In the genomic region with DNA sequence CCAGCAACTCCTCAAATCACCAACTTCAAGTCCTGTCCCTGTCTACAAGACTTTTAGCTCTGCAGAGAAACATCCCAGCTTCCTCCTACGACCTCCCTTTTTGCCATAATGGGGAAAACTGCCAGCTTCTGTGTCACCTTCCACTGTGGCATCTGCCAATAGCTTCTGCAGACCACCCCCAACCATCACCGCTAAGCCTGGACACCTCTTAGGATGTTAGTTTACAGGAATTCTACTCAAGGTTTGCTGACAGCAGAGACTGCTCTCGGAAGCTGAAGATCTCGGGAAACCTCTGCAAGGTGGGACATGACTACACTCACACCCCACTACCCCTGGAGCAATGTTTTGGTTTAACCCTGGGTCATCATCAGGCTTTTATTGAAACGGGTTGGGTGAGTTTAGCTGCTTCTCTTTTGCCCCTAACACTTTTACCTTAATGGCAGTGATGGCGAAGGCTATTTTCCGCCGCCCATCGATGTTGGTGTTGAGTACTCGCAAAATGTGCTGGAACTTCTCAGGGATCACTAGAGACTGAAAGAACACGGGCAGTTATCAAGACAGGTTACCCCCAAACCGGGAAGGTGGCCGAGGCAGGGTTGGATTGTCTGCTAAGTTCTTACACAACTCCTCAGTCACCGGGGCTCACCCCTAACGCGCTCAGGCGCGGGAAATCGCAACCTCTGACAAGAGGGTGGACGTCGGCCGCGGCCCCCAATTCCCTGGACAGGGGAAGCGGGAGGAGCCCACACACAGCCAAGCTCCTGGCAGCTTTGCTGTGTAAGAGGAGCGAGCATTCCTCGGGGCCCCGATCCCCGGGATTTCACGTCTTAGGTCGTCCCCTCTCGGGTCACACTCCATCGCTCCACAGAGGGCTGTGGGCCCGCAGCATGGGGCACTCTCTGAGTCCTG, we compare ENCODE assay signal across 8 mouse cellular contexts. TPM values are rescaled to one million over a fixed set of nuclear protein-coding genes. Genes with fewer than 3 reads are reported as not detected.
A peak's percentile ranks its signal among the peaks of the same experiment; 100 is the strongest.
DNase-seq lines count a peak whose midpoint lies in the region; ATAC-seq lines count a peak whose summit lies in the region.

No protein-coding gene starts in this region.

- H3K36me3 ChIP-seq in forebrain, embryonic 12.5 days (replicated peaks) = peaks cover 54% of the 10 kb centered on the region
- peaks cover 69% of the 10 kb centered on the region for H3K36me3 ChIP-seq in limb, embryonic 10.5 days
- H3K36me3 ChIP-seq in neural tube, embryonic 12.5 days = peaks cover 51% of the 10 kb centered on the region

- H3K9ac ChIP-seq in forebrain, embryonic 12.5 days = peak overlapping the region; percentile 84
- peak overlapping the region; percentile 98 for H3K9ac ChIP-seq in neural tube, embryonic 12.5 days

- no peaks in the 10 kb centered on the region for H3K27me3 ChIP-seq in forebrain, embryonic 12.5 days
- H3K27me3 ChIP-seq in limb, embryonic 10.5 days (ENCODE audit: low read depth, poor library complexity, severe bottlenecking) = no peaks in the 10 kb centered on the region
- H3K27me3 ChIP-seq in neural tube, embryonic 12.5 days (replicated peaks) = no peaks in the 10 kb centered on the region

- WGBS in forebrain, embryonic 12.5 days = 1% methylated on average over 33 of the region's 33 CpGs
- 1% methylated on average over 33 of the region's 33 CpGs for WGBS in limb, embryonic 10.5 days
- 1% methylated on average over 33 of the region's 33 CpGs for WGBS in neural tube, embryonic 12.5 days

- peak overlapping the region; percentile 98 for H3K4me2 ChIP-seq in forebrain, embryonic 12.5 days
- H3K4me2 ChIP-seq in neural tube, embryonic 12.5 days (replicated peaks) = peak overlapping the region; percentile 97

- peak overlapping the region; percentile 89 for H3K27ac ChIP-seq in forebrain, embryonic 12.5 days
- peak overlapping the region; percentile 98 for H3K27ac ChIP-seq in limb, embryonic 10.5 days
- peak overlapping the region; percentile 74; the same call in 1 of the 2 replicates for H3K27ac ChIP-seq in neural tube, embryonic 12.5 days

- peaks cover 56% of the 10 kb centered on the region for H3K4me1 ChIP-seq in forebrain, embryonic 12.5 days
- peaks cover 63% of the 10 kb centered on the region for H3K4me1 ChIP-seq in limb, embryonic 10.5 days
- H3K4me1 ChIP-seq in neural tube, embryonic 12.5 days = peaks cover 53% of the 10 kb centered on the region

- no peak; the same call in 1 of the 2 replicates for ATAC-seq in forebrain, embryonic 12.5 days (ENCODE audit: low FRiP score)
- ATAC-seq in neural tube, embryonic 12.5 days (ENCODE audit: low FRiP score, low read depth) = no peak; the same call in 1 of the 2 replicates

- DNase-seq in layer of hippocampus, adult 11-12 months (ENCODE audit: low spot score) = peak; percentile 10
- DNase-seq in layer of hippocampus, postnatal 36 days = no peak
- peak; percentile 32 for DNase-seq in ZHBTc4 (ENCODE audit: low read depth, low spot score)
- DNase-seq in limb, embryonic 10.5 days (ENCODE audit: low spot score) = no peak
- no peak for DNase-seq in cerebellum, adult 11-12 months
- no peak for DNase-seq in c-Kit-positive CD71-positive TER-119-positive erythroid progenitor cells, embryonic 14.5 days (ENCODE audit: low spot score)

- no peaks in the 10 kb centered on the region for H3K9me3 ChIP-seq in forebrain, embryonic 12.5 days
- H3K9me3 ChIP-seq in limb, embryonic 10.5 days (replicated peaks) = no peaks in the 10 kb centered on the region
- no peaks in the 10 kb centered on the region for H3K9me3 ChIP-seq in neural tube, embryonic 12.5 days

- H3K4me3 ChIP-seq in forebrain, embryonic 12.5 days (replicated peaks) = peak overlapping the region; percentile 65
- H3K4me3 ChIP-seq in limb, embryonic 10.5 days = peak overlapping the region; percentile 99
- H3K4me3 ChIP-seq in neural tube, embryonic 12.5 days = peak overlapping the region; percentile 95

RNA-seq across cellular contexts. Expression of gene Vps52, which starts 0.7 kb away (rescaled TPM):
- 10 to 100 TPM; 80.0 to 84.8 TPM for total RNA-seq in layer of hippocampus, postnatal 36 days (2021)
- 58.4 and 63.5 TPM in 2 replicates for polyA plus RNA-seq in forebrain, embryonic 12.5 days (2016; fragmentation: Nextera tagmentation; extraction: Ambion mirVana)
- 49.8 and 50.3 TPM in 2 replicates for polyA plus RNA-seq in limb, embryonic 10.5 days (2016; fragmentation: Nextera tagmentation; extraction: Ambion mirVana)
- 66.0 and 66.5 TPM in 2 replicates for polyA plus RNA-seq in neural tube, embryonic 12.5 days (2016; fragmentation: Nextera tagmentation; extraction: Ambion mirVana)

RNA-seq across cellular contexts. Expression of gene Rps18, which starts 0.9 kb away (rescaled TPM):
- 100 to 1,000 TPM; 327 to 330 TPM for total RNA-seq in layer of hippocampus, postnatal 36 days (2021)
- 934 and 1,034 TPM in 2 replicates for polyA plus RNA-seq in forebrain, embryonic 12.5 days (2016; fragmentation: Nextera tagmentation; extraction: Ambion mirVana)
- 1,605 and 1,760 TPM in 2 replicates for polyA plus RNA-seq in limb, embryonic 10.5 days (2016; fragmentation: Nextera tagmentation; extraction: Ambion mirVana)
- 914 and 923 TPM in 2 replicates for polyA plus RNA-seq in neural tube, embryonic 12.5 days (2016; fragmentation: Nextera tagmentation; extraction: Ambion mirVana)

RNA-seq across cellular contexts. Expression of gene B3galt4, which starts 3.6 kb away (rescaled TPM):
- total RNA-seq in layer of hippocampus, postnatal 36 days (2021) = 1 to 10 TPM; 4.5 to 6.2 TPM
- polyA plus RNA-seq in forebrain, embryonic 12.5 days (2016; fragmentation: Nextera tagmentation; extraction: Ambion mirVana) = 5.0 and 7.1 TPM in 2 replicates
- polyA plus RNA-seq in limb, embryonic 10.5 days (2016; fragmentation: Nextera tagmentation; extraction: Ambion mirVana) = 2.9 and 3.9 TPM in 2 replicates
- polyA plus RNA-seq in neural tube, embryonic 12.5 days (2016; fragmentation: Nextera tagmentation; extraction: Ambion mirVana) = 7.9 and 8.3 TPM in 2 replicates

RNA-seq across cellular contexts. Expression of gene Wdr46, which starts 14.4 kb away (rescaled TPM):
- 10 to 100 TPM; 15.9 to 17.9 TPM for total RNA-seq in layer of hippocampus, postnatal 36 days (2021)
- 40.1 and 41.9 TPM in 2 replicates for polyA plus RNA-seq in forebrain, embryonic 12.5 days (2016; fragmentation: Nextera tagmentation; extraction: Ambion mirVana)
- 61.7 and 78.2 TPM in 2 replicates for polyA plus RNA-seq in limb, embryonic 10.5 days (2016; fragmentation: Nextera tagmentation; extraction: Ambion mirVana)
- 38.4 and 39.7 TPM in 2 replicates for polyA plus RNA-seq in neural tube, embryonic 12.5 days (2016; fragmentation: Nextera tagmentation; extraction: Ambion mirVana)

RNA-seq across cellular contexts. Expression of gene Pfdn6, which starts 14.8 kb away (rescaled TPM):
- total RNA-seq in layer of hippocampus, postnatal 36 days (2021) = 10 to 100 TPM; 85.6 to 91.8 TPM
- polyA plus RNA-seq in forebrain, embryonic 12.5 days (2016; fragmentation: Nextera tagmentation; extraction: Ambion mirVana) = 198 and 201 TPM in 2 replicates
- 212 and 258 TPM in 2 replicates for polyA plus RNA-seq in limb, embryonic 10.5 days (2016; fragmentation: Nextera tagmentation; extraction: Ambion mirVana)
- 184 and 191 TPM in 2 replicates for polyA plus RNA-seq in neural tube, embryonic 12.5 days (2016; fragmentation: Nextera tagmentation; extraction: Ambion mirVana)

Comparison
In these comparisons a context has a peak if more than half of its experiments do, and no peak if none do; other contexts are left out.
1. DNase-seq: peak in layer of hippocampus, adult 11-12 months (single experiment) and ZHBTc4 (single experiment); none in layer of hippocampus, postnatal 36 days (0 of 2), limb, embryonic 10.5 days (single experiment), cerebellum, adult 11-12 months (single experiment) and c-Kit-positive CD71-positive TER-119-positive erythroid progenitor cells, embryonic 14.5 days (single experiment).
2. Peak in every context shown above with its lines, with median percentiles within 50 percentile points of each other: H3K27ac ChIP-seq and H3K4me3 ChIP-seq.